Mouse (Mus musculus) gastrocnemius, postnatal 10 days (tissue): Measurements from ENCODE around the gene Arhgap27. TPM values are rescaled to one million over a fixed set of nuclear protein-coding genes. Genes with fewer than 3 reads are reported as not detected.
A peak's percentile ranks its signal among the peaks of the same experiment; 100 is the strongest.
"Not testable (repeated sequence)": the region's sequence is repeated elsewhere in the genome, so short reads cannot be mapped to it uniquely, and the experiment has no call there.

Experiments used
- DNase-seq: peaks from one replicate; pipeline ENCODE4 v3.0.0; 2021; ENCODE audit warnings: mixed read lengths
- long read RNA-seq, 2 experiments: library from polyadenylated mRNA; stranded (forward); transcript quantifications; one replicate each; pipeline ENCODE4 v2.0.0; 2021
- total RNA-seq, 2 experiments: library from RNA; stranded (reverse); gene quantifications; 2 replicates each; pipeline ENCODE4 v1.2.3; 2021

Gene Arhgap27
- total RNA-seq: 10 to 100 TPM in 1 of 2 experiments, 1 to 10 TPM in 1; 9.7 to 12.6 TPM
- long read RNA-seq, experiment 1, partial matches to known transcripts: 1 of 19 reads
- long read RNA-seq, experiment 1, other reads (novel, unspliced or antisense): 17 of 19 reads
- long read RNA-seq, experiment 2, partial matches to known transcripts: 4 of 12 reads
- long read RNA-seq, experiment 2, other reads (novel, unspliced or antisense): 7 of 12 reads

DNA sequence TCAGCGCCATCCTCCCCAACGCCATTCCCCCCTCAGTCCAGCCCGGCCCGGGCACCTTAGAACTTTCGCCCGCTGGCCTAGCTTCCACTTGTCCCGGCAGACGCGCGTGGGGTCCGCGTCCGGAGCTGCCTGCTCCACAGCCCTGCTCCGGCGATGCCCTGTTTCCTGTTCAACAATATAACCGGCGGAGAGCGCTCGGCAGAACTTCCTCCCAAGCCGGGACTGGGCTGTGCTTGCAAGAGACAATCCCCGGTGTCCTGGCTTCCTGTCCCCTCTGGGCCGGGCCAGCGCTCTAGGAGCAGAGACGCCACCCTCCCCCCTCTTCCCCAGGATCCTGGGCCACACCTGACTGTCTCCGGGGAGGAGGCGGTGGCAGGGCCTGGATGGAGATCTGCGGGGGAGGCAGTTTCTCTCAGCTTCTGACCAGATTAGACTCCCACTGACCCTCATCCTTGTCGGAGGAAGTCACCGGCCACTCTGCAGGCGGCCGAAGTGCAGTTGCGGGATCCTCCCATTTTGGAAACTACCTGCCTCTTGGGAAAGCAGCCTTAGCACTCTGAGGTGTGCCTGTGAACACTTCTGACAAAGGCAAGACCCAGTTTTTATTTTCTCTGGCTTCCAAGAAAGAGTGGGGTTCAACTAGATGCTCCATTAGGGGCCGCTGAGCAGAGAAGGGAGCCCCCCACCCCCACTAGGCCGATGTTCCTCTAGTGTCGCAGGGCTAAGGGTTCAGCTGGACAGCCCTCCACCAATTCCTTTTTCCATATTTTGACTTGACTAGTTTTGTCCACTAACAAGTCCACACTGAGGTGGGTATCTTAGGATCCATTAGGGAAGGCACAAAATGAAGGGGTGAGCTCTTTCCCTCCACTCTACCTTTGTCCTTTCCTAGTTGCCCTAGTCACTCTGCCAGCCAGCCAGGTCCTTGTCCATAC lies at the start of gene Arhgap27:
TSS of gene Arhgap27 (minus strand) at position 479 of the 935 bp plus-strand sequence.
- DNase-seq: peak; percentile 58

DNA sequence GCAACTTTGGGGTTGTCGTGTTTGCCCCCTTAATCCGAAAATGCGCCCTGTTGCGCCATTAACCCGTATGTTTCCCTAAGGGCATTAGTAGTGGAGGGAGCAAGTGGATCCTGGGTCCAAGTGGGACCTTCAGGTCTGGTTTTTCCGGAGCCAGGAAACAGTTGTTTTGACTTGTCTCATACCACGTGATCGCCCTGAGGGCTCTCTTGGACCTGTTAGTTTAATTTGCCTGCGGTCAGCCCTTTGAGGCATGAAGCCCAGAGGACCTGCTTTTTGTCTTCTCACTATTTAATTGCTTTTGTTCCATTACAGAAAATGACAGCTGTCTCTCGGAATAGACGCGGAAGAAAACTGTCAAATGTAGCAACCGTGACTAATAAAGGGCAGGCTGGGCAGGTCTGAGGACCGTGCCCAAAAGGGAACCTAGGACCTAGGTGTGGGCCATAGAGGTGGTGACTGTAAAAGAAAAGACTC lies 49.5 kb upstream of the Arhgap27 start:
- DNase-seq: no peak

DNA sequence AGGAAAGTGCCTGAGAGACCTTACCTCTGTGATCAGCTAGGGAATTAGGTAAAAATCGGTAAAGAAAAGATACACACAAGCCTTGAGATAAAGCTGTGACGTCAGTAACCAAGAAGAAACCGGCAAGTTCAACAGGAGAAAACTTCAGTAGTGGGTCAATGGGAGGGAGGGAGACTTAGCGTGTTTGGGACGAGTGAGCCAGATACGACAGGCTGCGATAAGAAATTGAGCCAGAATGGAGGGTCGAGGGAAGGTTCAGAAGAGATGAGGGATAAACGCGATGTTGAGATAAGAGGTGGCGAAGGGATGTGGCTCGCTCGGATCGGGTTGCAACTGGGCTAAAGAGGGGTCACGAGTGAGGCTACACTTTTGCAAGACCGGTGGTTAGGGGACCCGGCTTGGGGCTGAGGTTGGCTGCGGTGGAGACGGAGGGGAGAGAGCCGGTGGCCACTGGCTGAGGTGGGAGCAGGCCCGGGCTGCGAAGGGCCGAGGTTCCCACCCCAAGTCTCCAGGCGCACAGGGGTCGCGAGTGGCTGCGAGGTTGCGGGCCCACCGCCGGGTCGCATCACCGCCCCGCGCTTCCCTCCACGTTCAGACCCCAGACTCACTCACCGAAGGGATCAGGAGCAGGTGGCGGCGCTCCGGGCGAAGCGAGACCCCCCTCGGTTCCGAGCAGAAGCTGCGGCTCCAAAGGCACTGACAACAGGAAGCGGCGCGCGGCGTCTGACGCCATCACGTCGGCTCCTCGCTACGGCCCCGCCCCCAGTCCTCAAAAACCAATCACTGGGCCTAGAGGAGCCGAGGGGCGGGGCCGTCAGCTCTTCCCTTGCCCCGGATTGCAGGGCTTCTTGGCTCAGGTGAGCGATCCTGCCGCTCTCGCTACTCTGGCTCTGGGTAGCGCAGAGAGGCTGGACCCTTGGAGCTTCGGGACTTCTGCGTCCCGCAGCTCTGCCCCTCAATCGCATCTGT lies 48.8 kb upstream of the Arhgap27 start, which contains the start of gene Plekhm1:
TSS of gene Plekhm1 (minus strand) at position 707 of the 969 bp plus-strand sequence.
- peak; percentile 95 for DNase-seq

- no peak for DNase-seq
Observed at GRCm38 (mm10) chr11:103411301-103411700, 47.8 kb upstream of the Arhgap27 start.

DNA sequence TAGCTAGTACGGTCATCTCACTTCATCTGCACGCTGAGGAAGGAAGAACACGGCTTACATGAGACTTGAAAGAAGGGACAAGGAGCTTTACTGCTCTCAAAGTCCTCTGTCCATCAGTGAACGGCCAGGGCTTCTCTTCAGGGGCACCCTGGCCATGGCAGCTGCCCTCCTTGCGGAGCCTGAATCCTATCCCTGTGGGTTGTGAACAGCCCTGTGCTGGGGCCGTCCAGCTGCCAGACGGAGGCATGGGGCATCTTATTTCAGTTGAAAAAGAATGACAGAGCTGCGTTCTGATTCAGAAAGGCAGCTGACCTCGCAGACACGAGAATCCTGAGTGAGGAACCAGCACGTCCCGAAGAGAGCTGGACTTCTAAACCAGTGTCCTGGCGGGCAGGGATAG lies 45.4 kb upstream of the Arhgap27 start:
- DNase-seq: no peak

DNA sequence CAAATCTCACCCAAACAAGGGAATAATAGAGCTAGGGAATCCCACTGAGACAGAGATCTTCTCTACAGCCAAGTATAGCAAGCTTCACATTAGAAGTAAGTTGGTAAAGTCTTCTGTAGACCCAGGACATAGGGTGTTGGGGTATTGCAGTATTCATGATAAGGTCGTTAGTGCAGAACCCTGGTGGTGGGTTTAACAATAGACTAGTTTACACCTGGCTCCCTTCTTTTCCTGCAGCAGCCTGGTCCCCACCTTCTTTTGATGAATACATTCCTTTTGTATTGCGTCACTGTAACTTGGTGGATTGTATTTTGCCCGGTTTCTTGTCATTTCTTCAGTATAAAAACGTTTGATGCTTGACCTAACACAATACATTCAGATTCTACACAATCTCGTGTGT lies 43.6 kb upstream of the Arhgap27 start:
- not testable (repeated sequence) for DNase-seq

GRCm38 (mm10) chr11:103406551-103406950 lies 43.1 kb upstream of the Arhgap27 start:
- DNase-seq: peak; percentile 26

DNA sequence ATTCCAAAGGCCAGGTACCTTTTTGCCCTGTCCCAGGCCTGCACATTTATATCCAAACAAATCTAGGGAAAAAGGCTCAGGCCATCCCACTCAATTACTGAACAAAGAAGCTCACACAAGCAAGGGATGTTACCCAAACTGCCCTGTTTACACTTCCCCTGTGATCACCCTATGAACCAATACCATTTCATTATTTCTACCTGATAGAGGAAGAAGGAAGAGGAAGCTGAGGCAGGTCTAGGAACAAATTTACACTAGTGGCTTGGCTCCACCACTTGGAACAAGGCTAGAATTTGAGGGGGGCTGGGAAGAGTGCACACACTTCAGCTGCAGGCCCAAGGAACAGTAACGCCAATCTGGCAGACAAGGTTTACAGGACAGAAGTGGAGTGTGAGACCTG lies 42.3 kb upstream of the Arhgap27 start:
- no peak for DNase-seq

DNA sequence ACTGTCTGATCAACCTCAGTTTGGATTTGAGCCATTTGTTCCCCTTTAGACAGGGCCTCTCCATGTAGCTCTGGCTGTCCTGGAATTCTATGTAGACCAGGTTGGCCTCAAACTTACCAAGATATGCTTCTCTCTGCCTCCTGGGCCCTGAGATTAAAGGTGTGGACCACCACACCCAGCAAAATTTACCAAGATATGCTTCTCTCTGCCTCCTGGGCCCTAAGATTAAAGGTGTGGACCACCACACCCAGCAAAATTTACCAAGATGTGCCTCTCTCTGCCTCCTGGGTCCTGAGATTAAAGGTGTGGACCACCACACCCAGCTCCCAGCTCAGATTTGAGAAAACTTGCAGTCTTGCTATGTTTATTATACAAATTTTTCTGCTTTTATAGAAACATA lies 41.1 kb upstream of the Arhgap27 start:
- DNase-seq: no peak

GRCm38 (mm10) chr11:103403776-103404175 lies 40.3 kb upstream of the Arhgap27 start:
- DNase-seq: no peak

GRCm38 (mm10) chr11:103402738-103403137 lies 39.2 kb upstream of the Arhgap27 start:
- no peak for DNase-seq

DNA sequence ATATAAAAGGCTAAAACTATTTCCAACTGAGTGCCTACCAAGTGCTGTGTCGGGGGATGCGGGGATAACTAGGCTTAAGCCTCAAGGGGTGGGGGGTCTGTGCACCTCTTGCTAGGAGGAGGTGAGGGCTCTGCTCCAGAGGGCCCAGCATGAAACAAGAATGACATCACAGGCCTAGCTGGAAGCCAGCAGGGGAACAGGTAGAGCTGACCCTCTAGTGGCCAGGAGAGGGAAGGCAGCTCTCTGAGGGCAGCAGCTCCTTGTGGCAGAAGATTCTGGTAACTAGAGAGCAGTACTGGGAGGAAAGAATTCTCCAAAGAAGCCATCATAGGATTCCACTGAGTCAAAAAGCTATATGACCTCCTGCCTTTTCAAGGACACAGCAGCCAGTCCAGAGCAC lies 38.7 kb upstream of the Arhgap27 start:
- DNase-seq: no peak

DNA sequence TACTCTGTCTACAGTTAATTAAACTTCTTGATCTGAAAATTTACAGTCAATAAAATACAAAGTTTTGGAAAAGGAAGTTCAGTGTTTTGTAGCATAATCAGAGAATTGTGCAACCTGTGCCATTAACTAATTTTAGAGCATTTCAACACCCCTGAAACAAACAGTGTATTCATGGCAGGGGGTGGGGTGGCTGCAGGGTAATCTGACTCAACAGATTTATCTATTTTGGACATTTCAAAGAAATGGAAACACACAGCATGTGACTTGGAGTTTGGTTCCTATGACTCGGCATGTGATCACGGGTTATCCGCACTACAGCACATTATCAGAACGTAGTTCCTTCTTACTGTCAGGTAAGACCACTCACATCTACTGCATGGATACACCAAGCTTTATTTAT lies 36.5 kb upstream of the Arhgap27 start:
- no peak for DNase-seq

GRCm38 (mm10) chr11:103399050-103399449 lies 35.6 kb upstream of the Arhgap27 start:
- no peak for DNase-seq

DNA sequence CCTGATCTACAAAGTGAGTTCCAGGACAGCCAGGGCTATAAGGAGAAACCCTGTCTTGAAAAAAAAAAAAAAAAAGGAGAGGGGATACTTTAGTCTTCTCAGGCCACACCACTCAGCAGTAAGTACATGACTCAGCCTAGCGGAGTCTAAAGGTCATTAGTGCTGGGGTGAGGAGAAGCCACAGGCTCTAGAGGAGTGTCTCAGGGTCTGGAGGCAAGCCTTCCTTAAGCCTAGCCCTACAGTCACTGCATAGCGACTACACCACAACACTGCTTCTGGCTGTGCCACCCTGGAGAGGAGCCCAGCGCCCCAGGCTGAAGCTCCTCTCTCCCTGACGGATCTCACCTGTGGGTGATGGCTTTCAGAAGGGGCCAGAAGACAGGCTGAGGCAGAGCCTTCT lies 33.2 kb upstream of the Arhgap27 start:
- no peak for DNase-seq

DNA sequence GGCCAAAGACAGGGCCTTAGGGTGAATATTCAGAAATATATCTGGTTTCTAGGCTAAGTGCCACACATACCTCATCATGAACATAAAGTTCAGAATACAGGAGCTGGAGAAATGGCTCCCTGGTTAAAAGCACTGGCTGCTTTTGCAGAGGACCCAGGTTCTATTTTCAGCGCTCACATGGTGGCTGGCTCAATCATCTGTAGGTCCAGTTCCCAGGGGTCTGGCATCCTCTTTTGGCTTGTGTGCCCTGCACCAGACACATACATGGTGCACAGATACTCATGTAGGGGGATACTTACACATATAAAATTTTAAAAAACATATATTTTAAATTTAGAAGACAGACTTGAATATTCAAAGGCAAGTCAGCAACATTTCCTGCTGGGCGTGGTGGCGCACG lies 32.7 kb upstream of the Arhgap27 start:
- no peak for DNase-seq

- DNase-seq: no peak
Observed at GRCm38 (mm10) chr11:103394604-103395003, 31.1 kb upstream of the Arhgap27 start.

GRCm38 (mm10) chr11:103394025-103394424 lies 30.5 kb upstream of the Arhgap27 start:
- DNase-seq: no peak

DNA sequence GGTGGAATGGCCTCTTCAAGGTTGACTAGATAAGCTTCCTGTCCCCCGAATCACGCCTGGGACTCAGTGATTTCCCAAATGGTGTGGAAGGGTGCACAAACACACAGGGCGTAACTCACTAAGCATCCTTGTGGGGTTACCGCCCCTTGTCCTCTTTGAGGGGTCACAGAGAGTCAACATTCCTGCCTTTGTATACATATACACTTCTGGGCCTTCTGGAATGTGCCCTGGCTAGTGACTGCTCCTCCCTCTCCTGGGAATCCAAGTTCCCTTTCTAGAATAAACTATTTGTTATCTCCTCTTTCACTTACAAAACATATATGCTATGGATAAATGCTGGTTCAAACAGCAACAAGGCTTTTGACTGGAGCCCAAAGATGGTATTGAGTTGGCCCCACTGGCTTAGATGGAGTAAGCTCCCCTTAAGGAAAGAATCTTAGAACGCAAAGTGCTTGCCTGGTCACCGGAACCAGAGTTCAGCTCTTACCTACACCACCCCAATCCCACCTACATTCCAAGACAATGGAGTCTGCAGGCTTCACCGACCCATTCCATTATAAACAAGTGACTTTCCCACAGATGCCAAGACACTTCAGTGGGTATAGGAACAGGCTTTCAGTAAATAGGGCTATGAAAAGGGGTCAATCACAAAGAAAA lies 24.5 kb upstream of the Arhgap27 start:
- no peak for DNase-seq

DNA sequence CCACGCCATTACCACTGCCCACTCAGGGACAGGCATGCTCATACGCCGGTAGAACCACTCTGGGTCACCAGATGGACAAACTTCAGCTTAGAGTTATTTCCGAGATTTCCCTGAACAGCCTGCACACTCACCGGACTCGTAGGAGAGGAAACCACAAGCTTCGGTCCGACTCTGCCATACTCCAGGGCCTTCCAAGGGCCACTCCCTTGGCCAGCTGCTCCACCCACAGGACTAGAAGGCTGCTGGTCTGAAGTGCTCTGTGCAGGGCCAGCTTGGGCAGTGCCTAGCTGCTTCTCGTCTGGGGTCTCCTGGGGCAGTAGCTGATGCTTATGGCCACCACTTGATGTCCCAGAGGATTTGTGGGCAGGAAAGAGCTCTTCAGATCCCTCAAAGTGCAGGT lies 23.3 kb upstream of the Arhgap27 start:
- no peak for DNase-seq

DNA sequence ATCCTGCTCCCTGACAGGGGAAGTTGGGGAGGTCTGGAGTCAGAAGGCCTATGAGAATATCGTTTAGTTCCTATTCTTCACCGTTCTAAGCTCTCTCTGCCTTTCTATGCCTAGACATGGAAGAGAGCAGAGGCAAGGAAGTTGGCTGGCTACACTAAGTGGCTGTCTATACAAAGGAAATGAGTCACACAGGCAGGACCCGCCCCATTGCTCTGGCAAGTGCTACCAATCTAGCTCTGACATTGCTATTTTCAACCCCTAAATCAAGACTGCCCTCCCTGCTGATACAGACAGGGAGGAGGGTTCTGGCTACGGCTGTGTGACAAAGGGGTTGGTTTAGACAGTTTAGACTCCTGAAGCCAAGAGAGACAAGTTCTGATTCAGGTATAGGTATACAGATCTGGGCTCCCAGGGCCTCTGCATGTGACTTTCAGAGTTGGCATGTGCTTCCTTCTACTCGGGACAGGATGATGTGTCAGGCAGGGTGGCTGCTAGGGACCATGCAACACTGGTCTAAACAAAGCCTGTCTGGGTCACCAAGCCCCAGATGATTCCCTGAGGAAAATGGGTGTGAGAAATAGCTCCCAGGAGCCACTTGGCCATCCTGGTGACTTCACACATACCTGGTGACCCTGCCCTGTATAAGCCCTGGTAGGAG lies 18.6 kb upstream of the Arhgap27 start:
- DNase-seq: no peak
